Mouse (Mus musculus): ENCODE measurements around the gene ccdc198. TPM values are rescaled to one million over a fixed set of nuclear protein-coding genes. Genes with fewer than 3 reads are reported as not detected.
"Not testable (repeated sequence)": the region's sequence is repeated elsewhere in the genome, so short reads cannot be mapped to it uniquely, and the experiment has no call there.

ccdc198 gene
- 0.07 and 0.09 TPM in 2 replicates for polyA plus RNA-seq (2016; fragmentation: Nextera tagmentation; extraction: Ambion mirVana)

DNA sequence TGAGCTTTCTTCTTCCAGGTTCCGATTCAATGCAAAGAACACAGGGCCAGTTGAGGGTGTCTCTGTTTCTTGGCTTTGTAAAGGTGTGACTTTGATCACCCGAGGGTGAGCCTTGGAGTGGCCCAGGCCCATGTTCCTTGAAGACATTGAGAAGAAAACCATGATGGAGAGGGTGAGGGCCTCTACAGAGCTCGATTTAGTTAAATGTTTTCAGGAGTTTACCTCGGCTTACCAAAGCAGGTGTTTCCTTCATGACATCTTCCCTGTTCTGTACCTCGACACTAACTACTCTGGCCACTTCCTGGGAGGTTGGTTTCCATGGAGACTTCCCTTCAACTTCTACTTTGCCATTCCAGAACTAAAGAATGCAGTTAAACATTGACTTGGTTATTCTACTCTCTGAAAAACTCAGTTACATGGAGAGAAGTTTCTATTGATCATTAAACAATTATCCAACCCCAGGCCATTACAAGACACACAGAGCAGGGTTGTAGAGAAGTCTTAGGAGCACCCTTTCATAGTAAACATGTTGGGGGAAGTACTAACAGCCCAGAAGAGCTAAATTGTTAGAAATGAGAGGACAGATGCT, at the start of gene ccdc198:
TSS of gene ccdc198 (minus strand) at position 349 of the 589 bp plus-strand sequence.
- Histone ChIP-seq H3K4me3 (no peak within 1 kb of the TSS), H3K27me3 (ENCODE audit: poor library complexity, severe bottlenecking) (no peaks in the 10 kb centered on the region), H3K9me3 (no peaks in the 10 kb centered on the region), H3K36me3 (replicated peaks) (no peaks in the 10 kb centered on the region), H3K4me1 (peaks cover 4% of the 10 kb centered on the region; the same call in 1 of the 2 replicates), H3K27ac (no peak within 1 kb of the TSS)
- 79% methylated on average over 5 of the region's 5 CpGs for WGBS
- no peak for DNase-seq (ENCODE audit: extremely low spot score, low spot score)

DNA sequence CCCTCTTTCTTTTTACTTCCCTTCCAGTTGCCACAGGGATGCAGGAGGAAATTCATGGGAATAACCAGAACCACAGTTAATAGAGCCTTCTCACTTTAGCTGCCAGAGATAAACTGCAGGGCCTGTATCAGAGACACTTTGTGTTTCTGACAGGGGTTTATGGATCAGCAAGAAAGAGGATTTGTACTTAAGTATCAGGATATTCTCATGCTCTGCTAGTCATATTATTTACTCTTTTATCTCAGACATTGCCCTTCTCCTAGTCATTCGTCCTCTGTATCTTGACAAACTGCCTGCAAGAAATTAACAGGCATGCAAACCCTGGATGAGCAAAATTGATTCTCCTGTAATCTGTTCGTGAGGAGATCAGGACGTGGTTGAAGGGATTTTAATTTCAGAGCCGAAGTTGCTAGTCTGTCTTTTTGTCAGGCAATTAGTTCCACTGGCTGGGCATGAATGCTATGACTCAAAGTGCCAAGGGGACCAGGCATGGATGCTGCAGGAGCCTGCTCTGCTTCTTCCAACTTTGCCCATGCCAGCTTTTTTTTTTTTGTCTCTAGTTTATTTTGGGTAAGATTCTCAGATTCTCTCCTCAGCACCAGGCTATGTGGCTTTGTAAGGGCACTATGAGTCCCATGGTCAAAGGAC, 48.7 kb upstream of the ccdc198 start:
- Histone ChIP-seq H3K36me3 (replicated peaks) (no peaks in the 10 kb centered on the region), H3K4me3 (no peak overlapping the region), H3K27me3 (ENCODE audit: poor library complexity, severe bottlenecking) (no peaks in the 10 kb centered on the region), H3K27ac (peak overlapping the region; percentile 74), H3K4me1 (peaks cover 20% of the 10 kb centered on the region), H3K9me3 (no peaks in the 10 kb centered on the region)
- WGBS, result 19% methylated on average over 4 of the region's 4 CpGs
- peak; percentile 43 for DNase-seq (ENCODE audit: extremely low spot score, low spot score)

DNA sequence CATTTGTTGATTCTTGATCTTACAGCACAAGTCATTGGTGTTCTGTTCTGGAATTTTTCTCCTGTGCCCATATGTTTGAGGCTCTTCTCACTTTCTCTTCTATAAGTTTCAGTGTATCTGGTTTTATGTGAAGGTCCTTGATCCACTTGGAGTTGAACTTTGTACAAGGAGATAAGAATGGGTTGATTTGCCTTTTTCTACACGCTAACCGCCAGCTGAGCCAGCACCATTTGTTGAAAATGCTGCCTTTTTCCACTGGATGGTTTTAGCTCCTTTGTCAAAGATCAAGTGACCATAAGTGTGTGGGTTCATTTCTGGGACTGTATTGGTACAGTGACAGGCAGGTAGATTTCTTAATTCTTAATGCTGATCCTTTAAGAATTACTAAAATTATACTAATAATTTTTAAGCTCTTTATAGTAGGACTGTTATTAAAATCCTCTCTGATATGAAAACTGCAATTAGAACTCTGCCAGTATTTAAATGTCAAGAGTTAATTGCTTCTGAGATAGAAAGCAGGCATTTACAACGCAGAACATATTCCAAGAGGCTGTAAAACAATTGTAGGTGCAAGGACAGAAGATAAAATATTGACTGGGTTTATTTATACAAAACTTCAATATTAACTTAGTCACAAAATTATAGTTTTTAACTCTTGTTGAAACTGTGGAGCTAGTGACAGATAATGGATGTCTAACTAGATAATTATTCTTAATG, 44.9 kb upstream of the ccdc198 start:
- peaks cover 20% of the 10 kb centered on the region for H3K4me1 ChIP-seq
- no peaks in the 10 kb centered on the region for H3K36me3 ChIP-seq (replicated peaks)
- no peak overlapping the region for H3K4me3 ChIP-seq
- no peak overlapping the region for H3K27ac ChIP-seq
- H3K27me3 ChIP-seq (ENCODE audit: poor library complexity, severe bottlenecking), result no peaks in the 10 kb centered on the region
- no peak for DNase-seq (ENCODE audit: extremely low spot score, low spot score)
- no peaks in the 10 kb centered on the region for H3K9me3 ChIP-seq
- WGBS, result 90% methylated on average over 3 of the region's 3 CpGs

DNA sequence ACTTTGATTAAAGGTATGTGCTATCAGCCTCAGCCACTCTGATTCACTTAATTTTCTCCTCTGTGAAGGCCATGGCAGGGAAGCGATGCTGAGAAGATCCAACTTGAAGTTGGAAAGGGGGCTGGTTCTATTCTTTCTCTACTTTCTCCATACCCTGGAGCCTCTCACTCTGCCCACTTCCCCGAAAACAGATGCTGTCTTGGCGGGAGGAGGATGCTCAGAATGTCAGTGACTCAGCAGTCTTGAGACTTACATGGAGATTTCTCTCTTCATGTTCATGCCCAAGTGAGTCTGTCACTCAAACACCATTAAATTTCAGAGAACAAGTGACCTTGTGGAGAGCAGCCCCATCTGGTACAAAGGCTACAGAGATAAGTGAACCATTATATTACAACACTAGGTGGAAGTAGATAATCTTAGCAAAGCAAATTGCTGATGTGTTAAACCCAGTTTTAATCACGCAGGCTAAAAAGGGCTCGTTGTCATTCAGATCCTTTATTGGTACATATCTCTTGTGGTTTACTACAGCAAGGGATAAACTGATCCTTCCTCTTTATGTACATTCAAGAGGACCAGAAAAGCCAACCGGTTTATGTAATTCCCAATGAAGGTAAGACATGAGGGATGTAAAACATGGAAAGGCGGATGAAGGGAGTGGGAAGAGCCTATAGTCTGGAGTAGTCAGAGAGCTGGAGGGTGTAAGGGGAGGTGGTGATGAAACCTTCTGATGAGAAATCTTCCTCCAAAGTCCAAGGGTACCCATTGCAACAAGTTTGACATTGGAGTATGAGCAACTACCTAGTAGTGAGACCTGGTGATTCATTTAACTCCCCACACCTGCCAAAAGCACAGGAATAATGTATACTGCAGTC, 38.7 kb upstream of the ccdc198 start:
- H3K36me3 ChIP-seq (replicated peaks), result no peaks in the 10 kb centered on the region

DNA sequence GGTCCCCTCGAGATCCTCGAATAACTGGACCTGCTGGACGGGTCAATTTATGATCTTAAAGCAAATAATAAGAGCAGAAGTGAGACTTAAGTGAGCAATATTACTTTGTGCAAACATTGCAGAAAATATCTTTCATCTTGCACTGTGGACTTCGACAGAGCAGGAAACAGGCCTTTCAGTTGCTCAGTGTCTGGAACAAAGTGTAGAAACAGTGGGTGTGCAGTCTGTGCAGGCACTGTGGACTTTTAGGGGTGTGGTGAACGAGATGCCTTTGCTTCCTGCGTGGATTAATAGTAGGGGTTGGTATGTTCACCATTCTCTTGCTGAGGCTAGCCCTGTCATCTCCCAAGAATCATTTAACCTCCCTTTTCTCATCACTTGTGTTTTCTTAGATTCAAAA, 33.6 kb upstream of the ccdc198 start:
- no peak for DNase-seq (ENCODE audit: extremely low spot score, low spot score)

More for the DNA sequence above, 38.7 kb upstream of the ccdc198 start:
- no peak overlapping the region for H3K27ac ChIP-seq
- H3K27me3 ChIP-seq (ENCODE audit: poor library complexity, severe bottlenecking), result no peaks in the 10 kb centered on the region
- no peak overlapping the region for H3K4me3 ChIP-seq
- no peaks in the 10 kb centered on the region for H3K9me3 ChIP-seq
- 85% methylated on average over 7 of the region's 7 CpGs for WGBS
- no peak for DNase-seq (ENCODE audit: extremely low spot score, low spot score)
- no peaks in the 10 kb centered on the region for H3K4me1 ChIP-seq

GRCm38 (mm10) chr14:49278479-49278878, 33.2 kb upstream of the ccdc198 start:
- 97% methylated on average over 9 of the region's 9 CpGs for WGBS
- DNase-seq (ENCODE audit: extremely low spot score, low spot score); H3K27me3 ChIP-seq (ENCODE audit: poor library complexity, severe bottlenecking); H3K4me3 ChIP-seq; H3K27ac ChIP-seq; H3K4me1 ChIP-seq; H3K9me3 ChIP-seq; H3K36me3 ChIP-seq (replicated peaks): not testable (repeated sequence)

More for the DNA sequence above, 33.6 kb upstream of the ccdc198 start:
- Histone ChIP-seq H3K4me3 (no peak overlapping the region), H3K36me3 (replicated peaks) (no peaks in the 10 kb centered on the region), H3K9me3 (no peaks in the 10 kb centered on the region), H3K4me1 (no peaks in the 10 kb centered on the region), H3K27ac (no peak overlapping the region), H3K27me3 (ENCODE audit: poor library complexity, severe bottlenecking) (no peaks in the 10 kb centered on the region)
- 86% methylated on average over 6 of the region's 6 CpGs for WGBS

GRCm38 (mm10) chr14:49277642-49278041, 32.4 kb upstream of the ccdc198 start:
- Histone ChIP-seq H3K9me3 (no peaks in the 10 kb centered on the region), H3K27ac (no peak overlapping the region), H3K4me1 (no peaks in the 10 kb centered on the region), H3K27me3 (ENCODE audit: poor library complexity, severe bottlenecking) (no peaks in the 10 kb centered on the region), H3K36me3 (replicated peaks) (no peaks in the 10 kb centered on the region), H3K4me3 (no peak overlapping the region)
- DNase-seq (ENCODE audit: extremely low spot score, low spot score), result no peak
- WGBS, result 93% methylated on average over 3 of the region's 3 CpGs

GRCm38 (mm10) chr14:49275376-49275775, 30.1 kb upstream of the ccdc198 start:
- Histone ChIP-seq H3K36me3 (replicated peaks) (no peaks in the 10 kb centered on the region), H3K9me3 (no peaks in the 10 kb centered on the region), H3K27me3 (ENCODE audit: poor library complexity, severe bottlenecking) (no peaks in the 10 kb centered on the region), H3K4me1 (no peaks in the 10 kb centered on the region), H3K4me3 (no peak overlapping the region), H3K27ac (no peak overlapping the region)
- DNase-seq (ENCODE audit: extremely low spot score, low spot score), result no peak
- 54% methylated on average over 2 of the region's 2 CpGs for WGBS

DNA sequence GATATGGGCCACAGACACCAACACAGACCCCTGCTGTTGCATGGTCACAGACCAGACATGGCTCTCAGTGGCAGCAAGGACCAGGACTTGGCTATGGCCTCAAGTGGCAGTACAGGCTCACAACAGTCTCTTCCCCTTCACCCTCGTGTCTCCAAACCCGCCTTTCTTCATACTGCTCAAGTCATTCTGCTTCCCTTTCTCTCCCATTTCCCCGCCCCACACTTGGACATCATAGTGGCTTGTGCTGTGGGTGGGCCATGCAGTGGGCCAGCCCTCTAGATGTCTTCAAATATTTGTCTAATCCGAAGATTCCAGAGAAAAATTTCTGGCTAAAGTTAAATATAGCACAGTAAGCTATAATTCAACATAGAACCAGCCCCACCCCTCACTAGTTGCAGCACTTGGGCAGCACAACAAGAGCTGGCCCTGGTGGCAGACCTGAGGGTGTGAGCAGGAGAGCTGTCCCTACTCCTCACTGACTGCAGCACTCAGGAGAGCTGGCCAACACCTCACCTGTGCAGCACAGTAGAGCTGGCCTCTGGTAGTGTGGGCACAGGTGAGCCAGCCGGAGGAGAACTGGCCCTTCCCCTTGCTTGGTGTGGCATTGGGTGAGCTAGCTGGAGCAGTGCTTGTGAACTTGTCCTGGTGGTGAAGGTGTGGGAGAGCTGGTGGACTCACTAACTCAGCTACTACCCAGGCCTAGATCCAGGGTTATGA, 20.2 kb upstream of the ccdc198 start:
- DNase-seq (ENCODE audit: extremely low spot score, low spot score), result no peak
- H3K36me3 ChIP-seq (replicated peaks), result no peaks in the 10 kb centered on the region
- no peak overlapping the region for H3K4me3 ChIP-seq
- no peaks in the 10 kb centered on the region for H3K4me1 ChIP-seq
- H3K9me3 ChIP-seq, result no peaks in the 10 kb centered on the region
- H3K27me3 ChIP-seq (ENCODE audit: poor library complexity, severe bottlenecking), result no peaks in the 10 kb centered on the region
- H3K27ac ChIP-seq, result no peak overlapping the region
- WGBS, result 90% methylated on average over 5 of the region's 5 CpGs

- DNase-seq (ENCODE audit: extremely low spot score, low spot score), result no peak
- Histone ChIP-seq H3K27ac (no peak overlapping the region), H3K4me1 (peaks cover 4% of the 10 kb centered on the region; the same call in 1 of the 2 replicates), H3K9me3 (no peaks in the 10 kb centered on the region), H3K4me3 (no peak overlapping the region), H3K36me3 (replicated peaks) (no peaks in the 10 kb centered on the region), H3K27me3 (ENCODE audit: poor library complexity, severe bottlenecking) (no peaks in the 10 kb centered on the region)
- 19% methylated on average over 1 of the region's 1 CpGs for WGBS
Measured at GRCm38 (mm10) chr14:49241522-49241921, 3.8 kb downstream of the ccdc198 start.

GRCm38 (mm10) chr14:49238206-49238605, 7.1 kb downstream of the ccdc198 start:
- 45% methylated on average over 11 of the region's 11 CpGs for WGBS
- Histone ChIP-seq H3K36me3 (replicated peaks) (no peaks in the 10 kb centered on the region), H3K4me1 (peaks cover 9% of the 10 kb centered on the region; the same call in 1 of the 2 replicates), H3K27me3 (ENCODE audit: poor library complexity, severe bottlenecking) (no peaks in the 10 kb centered on the region), H3K27ac (no peak overlapping the region), H3K4me3 (no peak overlapping the region), H3K9me3 (no peaks in the 10 kb centered on the region)
- DNase-seq (ENCODE audit: extremely low spot score, low spot score), result peak; percentile 59
